Mouse (Mus musculus): ENCODE results near the gene Tubal3. TPM values are rescaled to one million over a fixed set of nuclear protein-coding genes. Genes with fewer than 3 reads are reported as not detected.
A peak's percentile ranks its signal among the peaks of the same experiment; 100 is the strongest.

Tubal3 gene
- polyA plus RNA-seq, 1 experiment from 2014 or later = 0.13 TPM

DNA sequence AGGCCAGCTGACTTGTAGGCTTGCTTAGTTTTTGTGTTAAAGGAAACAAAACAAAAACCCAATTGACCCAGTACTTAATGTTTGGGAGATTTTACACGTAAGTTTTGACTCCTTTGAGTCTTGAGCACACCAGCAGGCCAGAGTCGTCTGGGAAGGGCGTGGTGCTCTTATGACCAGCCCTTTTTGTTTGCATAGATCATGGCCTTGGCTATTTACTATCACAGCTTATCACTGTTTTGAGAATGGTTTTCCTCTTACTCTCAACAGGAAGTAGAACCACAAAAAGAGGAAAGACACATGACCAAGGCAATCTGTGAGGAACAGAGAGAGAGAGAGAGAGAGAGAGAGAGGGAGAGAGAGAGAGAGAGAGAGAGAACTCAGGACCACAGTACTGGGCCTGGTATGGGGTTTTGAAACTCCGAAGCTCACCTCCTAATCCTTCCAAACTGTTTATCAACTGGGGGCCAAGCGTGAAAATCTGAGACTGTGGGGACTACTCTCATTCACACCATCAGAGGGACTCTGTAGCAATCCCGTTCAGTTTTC lies 10.8 kb upstream of the Tubal3 start:
- no peak overlapping the region for H3K27ac ChIP-seq (ENCODE audit: low read length)
- no peaks in the 10 kb centered on the region for H3K9me3 ChIP-seq (replicated peaks; ENCODE audit: control insufficient read depth, low read length)
- H3K4me2 ChIP-seq (ENCODE audit: low read depth, low read length) = no peak overlapping the region
- WGBS = 69% methylated on average over 6 of the region's 6 CpGs
- H3K4me3 ChIP-seq (ENCODE audit: low read length) = no peak overlapping the region
- H3K9ac ChIP-seq (ENCODE audit: low read length) = no peak overlapping the region
- H3K4me1 ChIP-seq (ENCODE audit: control insufficient read depth, insufficient read depth, low read length) = peaks cover 11% of the 10 kb centered on the region
- no peak for ATAC-seq (replicated peaks; ENCODE audit: extremely low read depth, insufficient read depth, low FRiP score)
- H3K36me3 ChIP-seq (ENCODE audit: control insufficient read depth, insufficient read depth) = peaks cover 3% of the 10 kb centered on the region; the same call in 1 of the 2 replicates
- no peaks in the 10 kb centered on the region for H3K27me3 ChIP-seq (ENCODE audit: control insufficient read depth, insufficient read depth, low read length)

DNA sequence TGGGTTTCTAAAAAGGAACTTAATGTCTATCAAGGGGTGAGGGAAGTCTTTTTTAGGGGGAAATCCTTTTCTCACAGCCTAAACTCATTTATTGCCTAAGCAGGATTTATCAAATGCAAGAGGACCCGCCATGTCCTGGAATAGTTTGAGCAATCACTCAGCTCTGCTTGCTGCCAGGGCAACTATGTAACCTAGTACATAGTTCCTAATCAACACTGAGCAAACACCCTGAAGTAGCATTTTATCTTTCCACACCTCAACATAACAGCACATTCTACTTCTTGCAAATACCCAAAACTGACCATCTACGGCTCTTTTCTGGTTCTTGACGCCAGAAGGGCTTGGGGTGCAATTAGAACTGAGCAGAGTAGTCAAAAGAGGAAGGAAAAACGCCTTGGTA lies 9.8 kb upstream of the Tubal3 start:
- no peaks in the 10 kb centered on the region for H3K27me3 ChIP-seq (ENCODE audit: control insufficient read depth, insufficient read depth, low read length)
- H3K36me3 ChIP-seq (ENCODE audit: control insufficient read depth, insufficient read depth) = no peaks in the 10 kb centered on the region
- no peak overlapping the region for H3K4me3 ChIP-seq (ENCODE audit: low read length)
- H3K4me1 ChIP-seq (ENCODE audit: control insufficient read depth, insufficient read depth, low read length) = peaks cover 11% of the 10 kb centered on the region
- ATAC-seq (replicated peaks; ENCODE audit: extremely low read depth, insufficient read depth, low FRiP score) = no peak
- WGBS = 47% methylated on average over 4 of the region's 4 CpGs
- H3K4me2 ChIP-seq (ENCODE audit: low read depth, low read length) = no peak overlapping the region
- H3K27ac ChIP-seq (ENCODE audit: low read length) = peak overlapping the region; percentile 14; the same call in 1 of the 2 replicates
- no peak overlapping the region for H3K9ac ChIP-seq (ENCODE audit: low read length)
- H3K9me3 ChIP-seq (replicated peaks; ENCODE audit: control insufficient read depth, low read length) = no peaks in the 10 kb centered on the region

DNA sequence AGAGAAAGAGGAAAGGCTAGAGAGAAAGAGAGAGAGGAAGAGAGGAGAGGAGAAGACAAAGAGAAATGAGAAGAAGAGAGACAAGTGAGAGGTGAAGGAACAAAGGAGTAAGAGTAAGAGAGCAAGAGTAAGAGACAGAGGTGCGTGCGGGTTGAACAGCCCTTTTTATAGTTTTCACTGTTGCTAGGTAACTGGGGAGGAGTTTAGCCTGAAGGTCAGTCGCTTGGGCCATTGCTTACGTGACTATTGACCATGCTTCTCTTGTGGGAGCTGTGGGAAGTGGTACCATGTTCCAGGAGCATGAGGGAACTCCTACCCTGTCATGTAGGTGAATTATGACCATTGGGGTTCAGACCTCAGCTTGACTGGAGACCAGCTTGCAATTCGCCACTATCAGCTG lies 7.7 kb upstream of the Tubal3 start:
- H3K4me3 ChIP-seq (ENCODE audit: low read length) = no peak overlapping the region
- peaks cover 14% of the 10 kb centered on the region for H3K4me1 ChIP-seq (ENCODE audit: control insufficient read depth, insufficient read depth, low read length)
- H3K4me2 ChIP-seq (ENCODE audit: low read depth, low read length) = no peak overlapping the region
- 87% methylated on average over 5 of the region's 5 CpGs for WGBS
- no peaks in the 10 kb centered on the region for H3K27me3 ChIP-seq (ENCODE audit: control insufficient read depth, insufficient read depth, low read length)
- no peak for ATAC-seq (replicated peaks; ENCODE audit: extremely low read depth, insufficient read depth, low FRiP score)
- H3K36me3 ChIP-seq (ENCODE audit: control insufficient read depth, insufficient read depth) = peaks cover 2% of the 10 kb centered on the region; the same call in 1 of the 2 replicates
- no peak overlapping the region for H3K9ac ChIP-seq (ENCODE audit: low read length)
- no peaks in the 10 kb centered on the region for H3K9me3 ChIP-seq (replicated peaks; ENCODE audit: control insufficient read depth, low read length)
- no peak overlapping the region for H3K27ac ChIP-seq (ENCODE audit: low read length)

DNA sequence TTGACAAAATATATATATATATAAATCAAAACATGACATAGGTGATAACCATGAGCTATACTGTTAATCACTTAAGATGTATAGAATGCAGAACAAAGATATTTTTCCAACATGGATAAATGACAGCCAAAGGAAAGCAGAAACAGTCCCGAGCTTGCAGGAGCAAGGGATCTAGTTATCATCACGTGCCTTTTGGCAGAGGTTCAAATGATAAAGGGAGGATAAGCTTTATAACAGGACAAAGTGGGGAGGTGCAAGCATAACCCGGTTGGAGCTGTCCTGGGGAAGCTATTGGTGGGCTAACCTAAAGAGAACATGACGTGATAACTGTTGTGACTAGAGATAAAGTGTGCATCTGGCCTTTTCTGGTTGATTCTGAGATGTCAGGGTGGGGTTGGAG lies 4.6 kb upstream of the Tubal3 start:
- H3K36me3 ChIP-seq (ENCODE audit: control insufficient read depth, insufficient read depth) = peaks cover 7% of the 10 kb centered on the region; the same call in 1 of the 2 replicates
- H3K27ac ChIP-seq (ENCODE audit: low read length) = no peak overlapping the region
- H3K9me3 ChIP-seq (replicated peaks; ENCODE audit: control insufficient read depth, low read length) = no peaks in the 10 kb centered on the region; the same call in 1 of the 2 replicates
- no peak overlapping the region for H3K4me3 ChIP-seq (ENCODE audit: low read length)
- H3K27me3 ChIP-seq (ENCODE audit: control insufficient read depth, insufficient read depth, low read length) = no peaks in the 10 kb centered on the region
- no peak for ATAC-seq (replicated peaks; ENCODE audit: extremely low read depth, insufficient read depth, low FRiP score)
- H3K9ac ChIP-seq (ENCODE audit: low read length) = no peak overlapping the region
- no peak overlapping the region for H3K4me2 ChIP-seq (ENCODE audit: low read depth, low read length)
- 29% methylated on average over 4 of the region's 4 CpGs for WGBS
- peaks cover 11% of the 10 kb centered on the region for H3K4me1 ChIP-seq (ENCODE audit: control insufficient read depth, insufficient read depth, low read length)

DNA sequence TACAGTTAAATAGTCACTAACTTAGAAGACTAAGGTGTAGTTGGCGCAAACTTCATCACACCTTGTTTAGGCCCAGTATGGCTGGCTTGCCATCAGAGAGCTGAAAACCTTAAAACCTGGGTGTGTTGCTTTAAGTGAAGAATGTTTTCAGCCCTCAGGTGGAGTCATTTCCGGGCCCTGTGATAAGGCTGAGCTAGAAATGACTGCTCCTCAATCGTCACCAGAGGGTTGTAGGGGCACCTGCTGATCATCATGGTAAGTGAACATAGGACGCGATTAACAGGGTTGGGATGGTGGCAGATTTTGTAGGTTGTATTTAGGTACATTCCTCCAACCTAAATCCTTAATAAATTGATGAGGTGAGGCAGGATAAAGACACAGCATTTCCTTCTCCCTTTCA lies 6.4 kb downstream of the Tubal3 start:
- Histone ChIP-seq H3K36me3 (ENCODE audit: control insufficient read depth, insufficient read depth) (no peaks in the 10 kb centered on the region), H3K27ac (ENCODE audit: low read length) (no peak overlapping the region), H3K9ac (ENCODE audit: low read length) (no peak overlapping the region), H3K4me3 (ENCODE audit: low read length) (no peak overlapping the region), H3K9me3 (replicated peaks; ENCODE audit: control insufficient read depth, low read length) (no peaks in the 10 kb centered on the region), H3K4me2 (ENCODE audit: low read depth, low read length) (no peak overlapping the region), H3K27me3 (ENCODE audit: control insufficient read depth, insufficient read depth, low read length) (no peaks in the 10 kb centered on the region), H3K4me1 (ENCODE audit: control insufficient read depth, insufficient read depth, low read length) (no peaks in the 10 kb centered on the region)
- 63% methylated on average over 5 of the region's 5 CpGs for WGBS
- ATAC-seq (replicated peaks; ENCODE audit: extremely low read depth, insufficient read depth, low FRiP score) = no peak

DNA sequence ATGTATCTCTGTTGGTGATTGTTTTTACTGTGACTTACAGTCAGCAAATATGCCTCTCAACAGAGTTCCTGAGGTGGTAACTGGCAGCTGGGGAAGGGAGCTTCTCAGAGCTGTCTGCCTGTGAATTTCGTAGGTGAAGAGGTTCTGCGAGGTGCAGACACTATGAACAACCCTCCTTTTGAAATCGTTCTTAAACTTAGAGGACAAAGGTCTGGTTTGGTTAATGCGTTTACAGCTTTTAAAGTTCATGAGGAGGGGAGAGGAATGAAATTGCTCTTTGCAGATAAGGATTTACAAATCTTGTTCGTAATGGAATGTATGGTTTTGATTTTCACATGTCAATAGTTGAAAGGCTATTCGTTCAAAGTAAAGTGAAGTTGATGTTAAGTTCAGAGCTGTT lies 7.6 kb downstream of the Tubal3 start:
- Histone ChIP-seq H3K9me3 (replicated peaks; ENCODE audit: control insufficient read depth, low read length) (no peaks in the 10 kb centered on the region), H3K36me3 (ENCODE audit: control insufficient read depth, insufficient read depth) (no peaks in the 10 kb centered on the region), H3K4me3 (ENCODE audit: low read length) (no peak overlapping the region), H3K9ac (ENCODE audit: low read length) (no peak overlapping the region), H3K4me2 (ENCODE audit: low read depth, low read length) (no peak overlapping the region), H3K4me1 (ENCODE audit: control insufficient read depth, insufficient read depth, low read length) (no peaks in the 10 kb centered on the region), H3K27me3 (ENCODE audit: control insufficient read depth, insufficient read depth, low read length) (no peaks in the 10 kb centered on the region), H3K27ac (ENCODE audit: low read length) (no peak overlapping the region)
- 78% methylated on average over 6 of the region's 6 CpGs for WGBS
- ATAC-seq (replicated peaks; ENCODE audit: extremely low read depth, insufficient read depth, low FRiP score) = no peak

DNA sequence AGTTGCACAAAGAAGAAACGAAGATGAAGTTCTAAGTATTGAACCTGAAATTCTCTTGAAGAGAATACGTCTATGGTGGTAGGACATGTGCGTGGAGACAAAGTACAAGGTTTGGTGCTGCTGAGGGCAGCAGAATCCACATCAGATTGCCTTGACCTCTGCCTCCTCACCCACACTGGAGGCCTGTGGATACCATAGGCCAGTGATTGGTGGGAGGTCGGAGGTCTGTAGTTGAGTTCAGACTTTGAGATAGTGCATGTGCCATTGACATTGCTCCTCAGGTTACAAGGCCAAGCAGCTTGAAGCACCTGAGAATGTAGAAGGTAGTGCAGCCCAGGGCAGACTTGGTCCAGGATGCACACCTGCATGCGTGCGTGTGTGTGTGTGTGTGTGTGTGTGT lies 8.0 kb downstream of the Tubal3 start:
- WGBS = 86% methylated on average over 6 of the region's 6 CpGs

DNA sequence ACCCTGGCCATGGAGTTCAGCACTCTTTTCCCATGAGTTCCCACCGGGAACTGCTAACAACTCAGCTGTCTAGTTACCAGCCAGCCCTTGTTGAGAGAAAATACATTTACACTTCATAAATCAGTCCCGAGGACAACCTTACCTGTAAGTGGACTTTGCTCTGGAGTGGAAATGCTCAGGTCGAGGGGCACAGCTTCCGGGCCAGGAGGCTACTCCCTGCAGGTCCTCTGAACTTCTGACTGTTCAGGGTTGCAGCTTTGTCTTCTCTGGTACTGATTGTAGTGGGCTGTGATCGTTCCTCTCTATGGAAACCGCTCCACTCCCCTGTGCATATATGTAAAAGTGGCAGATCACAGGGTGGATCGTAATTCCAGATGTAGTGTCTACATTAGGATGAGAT lies 26.6 kb downstream of the Tubal3 start:
- Histone ChIP-seq H3K4me3 (ENCODE audit: low read length) (no peak overlapping the region), H3K27ac (ENCODE audit: low read length) (no peak overlapping the region), H3K36me3 (ENCODE audit: control insufficient read depth, insufficient read depth) (no peaks in the 10 kb centered on the region), H3K9me3 (replicated peaks; ENCODE audit: control insufficient read depth, low read length) (no peaks in the 10 kb centered on the region), H3K4me2 (ENCODE audit: low read depth, low read length) (no peak overlapping the region), H3K4me1 (ENCODE audit: control insufficient read depth, insufficient read depth, low read length) (no peaks in the 10 kb centered on the region), H3K27me3 (ENCODE audit: control insufficient read depth, insufficient read depth, low read length) (no peaks in the 10 kb centered on the region), H3K9ac (ENCODE audit: low read length) (no peak overlapping the region)
- 68% methylated on average over 7 of the region's 7 CpGs for WGBS
- no peak for ATAC-seq (replicated peaks; ENCODE audit: extremely low read depth, insufficient read depth, low FRiP score)

More for the DNA sequence above, 8.0 kb downstream of the Tubal3 start:
- Histone ChIP-seq H3K9ac (ENCODE audit: low read length) (no peak overlapping the region), H3K27ac (ENCODE audit: low read length) (no peak overlapping the region), H3K27me3 (ENCODE audit: control insufficient read depth, insufficient read depth, low read length) (no peaks in the 10 kb centered on the region), H3K36me3 (ENCODE audit: control insufficient read depth, insufficient read depth) (no peaks in the 10 kb centered on the region), H3K9me3 (replicated peaks; ENCODE audit: control insufficient read depth, low read length) (no peaks in the 10 kb centered on the region), H3K4me2 (ENCODE audit: low read depth, low read length) (no peak overlapping the region), H3K4me1 (ENCODE audit: control insufficient read depth, insufficient read depth, low read length) (no peaks in the 10 kb centered on the region), H3K4me3 (ENCODE audit: low read length) (no peak overlapping the region)
- ATAC-seq (replicated peaks; ENCODE audit: extremely low read depth, insufficient read depth, low FRiP score) = no peak

DNA sequence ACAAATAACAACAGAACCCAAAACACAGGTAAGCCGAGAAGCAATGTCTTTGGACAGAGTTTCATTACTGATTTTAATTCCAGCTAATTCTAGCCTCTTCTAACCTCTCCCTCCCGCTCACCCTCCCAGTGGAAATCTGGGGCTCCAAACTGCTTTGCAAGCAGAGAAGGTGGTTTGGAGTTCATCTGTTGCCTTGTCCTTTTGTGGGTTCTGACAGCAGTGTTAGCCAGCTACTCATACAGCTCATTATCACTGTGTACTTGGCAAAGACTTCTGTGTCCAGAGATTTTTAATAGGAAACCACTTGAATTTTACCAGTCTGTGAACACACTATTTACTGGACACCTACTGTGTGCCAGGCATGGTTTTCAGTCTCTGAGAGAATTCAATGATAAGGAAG lies 27.2 kb downstream of the Tubal3 start, which contains the start of gene Ucn3:
Gene Ucn3 (minus strand): TSS at position 101 of the 400 bp plus-strand sequence.
- no peak within 1 kb of the TSS for H3K27ac ChIP-seq (ENCODE audit: low read length)

More for the DNA sequence above, 27.2 kb downstream of the Tubal3 start, which contains the start of gene Ucn3:
- Histone ChIP-seq H3K9ac (ENCODE audit: low read length) (no peak within 1 kb of the TSS), H3K4me2 (ENCODE audit: low read depth, low read length) (no peak within 1 kb of the TSS), H3K27me3 (ENCODE audit: control insufficient read depth, insufficient read depth, low read length) (no peaks in the 10 kb centered on the region), H3K4me3 (ENCODE audit: low read length) (no peak within 1 kb of the TSS), H3K36me3 (ENCODE audit: control insufficient read depth, insufficient read depth) (no peaks in the 10 kb centered on the region), H3K4me1 (ENCODE audit: control insufficient read depth, insufficient read depth, low read length) (no peaks in the 10 kb centered on the region), H3K9me3 (replicated peaks; ENCODE audit: control insufficient read depth, low read length) (no peaks in the 10 kb centered on the region)
- no peak for ATAC-seq (replicated peaks; ENCODE audit: extremely low read depth, insufficient read depth, low FRiP score)
- 54% methylated on average over 2 of the region's 2 CpGs for WGBS
